Mouse (Mus musculus): ENCODE results near the gene Apc2.

- TF ChIP-seq CTCF (IDR thresholded peaks at IDR 0.05; ENCODE audit: low read depth, low read length) (no peak), POLR2A (IDR thresholded peaks at IDR 0.05; ENCODE audit: borderline replicate concordance, low read depth, low read length) (no peak)
Measured at GRCm38 (mm10) chr10:80312586-80313504, 17.1 kb downstream of the Apc2 start.

All from bone marrow macrophage, adult 2 months (primary cell).